Mouse (Mus musculus): Measurements from ENCODE around the gene Nuf2. TPM values are rescaled to one million over a fixed set of nuclear protein-coding genes. Genes with fewer than 3 reads are reported as not detected.
"Not testable (repeated sequence)": the region's sequence is repeated elsewhere in the genome, so short reads cannot be mapped to it uniquely, and the experiment has no call there.

The Nuf2 gene
- polyA plus RNA-seq (2016; fragmentation: Nextera tagmentation; extraction: Ambion mirVana): 83.1 and 86.6 TPM in 2 replicates

GRCm38 (mm10) chr1:169530876-169531701, at the start of gene Nuf2:
TSS of gene Nuf2 (minus strand) at chr1:169531464.
- peaks cover 30% of the 10 kb centered on the region for H3K36me3 ChIP-seq
- H3K4me3 ChIP-seq: peak within 1 kb of the TSS; percentile 75
- H3K9me3 ChIP-seq (replicated peaks): no peaks in the 10 kb centered on the region
- peak; percentile 95 for DNase-seq (ENCODE audit: low spot score)
- peak within 1 kb of the TSS; percentile 91 for H3K27ac ChIP-seq (replicated peaks)
- no peaks in the 10 kb centered on the region for H3K27me3 ChIP-seq (ENCODE audit: low read depth, poor library complexity, severe bottlenecking)
- WGBS: under 1% methylated on average over 39 of the region's 39 CpGs
- peaks cover 12% of the 10 kb centered on the region for H3K4me1 ChIP-seq

- Histone ChIP-seq H3K4me3 (no peak overlapping the region), H3K36me3 (no peaks in the 10 kb centered on the region), H3K27me3 (ENCODE audit: low read depth, poor library complexity, severe bottlenecking) (no peaks in the 10 kb centered on the region), H3K27ac (replicated peaks) (no peak overlapping the region), H3K4me1 (peaks cover 12% of the 10 kb centered on the region), H3K9me3 (replicated peaks) (no peaks in the 10 kb centered on the region)
- no peak for DNase-seq (ENCODE audit: low spot score)
- WGBS: 84% methylated on average over 3 of the region's 3 CpGs
Measured at GRCm38 (mm10) chr1:169579572-169579971, 48.3 kb upstream of the Nuf2 start.

GRCm38 (mm10) chr1:169574136-169574535, 42.9 kb upstream of the Nuf2 start:
- H3K4me3 ChIP-seq: no peak overlapping the region
- H3K27me3 ChIP-seq (ENCODE audit: low read depth, poor library complexity, severe bottlenecking): no peaks in the 10 kb centered on the region
- no peaks in the 10 kb centered on the region for H3K9me3 ChIP-seq (replicated peaks)
- no peak for DNase-seq (ENCODE audit: low spot score)
- H3K27ac ChIP-seq (replicated peaks): no peak overlapping the region
- no peaks in the 10 kb centered on the region for H3K4me1 ChIP-seq
- H3K36me3 ChIP-seq: no peaks in the 10 kb centered on the region

- H3K4me3 ChIP-seq: no peak overlapping the region
- no peak overlapping the region for H3K27ac ChIP-seq (replicated peaks)
- H3K27me3 ChIP-seq (ENCODE audit: low read depth, poor library complexity, severe bottlenecking): no peaks in the 10 kb centered on the region
- no peaks in the 10 kb centered on the region for H3K4me1 ChIP-seq
- H3K9me3 ChIP-seq (replicated peaks): no peaks in the 10 kb centered on the region
- WGBS: 84% methylated on average over 2 of the region's 2 CpGs
- no peaks in the 10 kb centered on the region for H3K36me3 ChIP-seq
- no peak for DNase-seq (ENCODE audit: low spot score)
Measured at GRCm38 (mm10) chr1:169555621-169556020, 24.4 kb upstream of the Nuf2 start.

- WGBS: 91% methylated on average over 4 of the region's 4 CpGs
- no peaks in the 10 kb centered on the region for H3K4me1 ChIP-seq
- H3K27me3 ChIP-seq (ENCODE audit: low read depth, poor library complexity, severe bottlenecking): no peaks in the 10 kb centered on the region
- H3K4me3 ChIP-seq: no peak overlapping the region
- no peak for DNase-seq (ENCODE audit: low spot score)
- H3K27ac ChIP-seq (replicated peaks): no peak overlapping the region
- no peaks in the 10 kb centered on the region for H3K9me3 ChIP-seq (replicated peaks)
- no peaks in the 10 kb centered on the region for H3K36me3 ChIP-seq
Measured at GRCm38 (mm10) chr1:169555019-169555418, 23.8 kb upstream of the Nuf2 start.

- H3K4me1 ChIP-seq: no peaks in the 10 kb centered on the region
- WGBS: 85% methylated on average over 7 of the region's 7 CpGs
- no peaks in the 10 kb centered on the region for H3K36me3 ChIP-seq
- no peak overlapping the region for H3K4me3 ChIP-seq
- H3K27ac ChIP-seq (replicated peaks): no peak overlapping the region
- DNase-seq (ENCODE audit: low spot score): no peak
- no peaks in the 10 kb centered on the region for H3K27me3 ChIP-seq (ENCODE audit: low read depth, poor library complexity, severe bottlenecking)
- H3K9me3 ChIP-seq (replicated peaks): no peaks in the 10 kb centered on the region
Measured at GRCm38 (mm10) chr1:169553446-169553845, 22.2 kb upstream of the Nuf2 start.

GRCm38 (mm10) chr1:169540415-169540814, 9.2 kb upstream of the Nuf2 start:
- DNase-seq (ENCODE audit: low spot score): no peak
- WGBS: 87% methylated on average over 6 of the region's 6 CpGs
- no peaks in the 10 kb centered on the region for H3K27me3 ChIP-seq (ENCODE audit: low read depth, poor library complexity, severe bottlenecking)
- H3K27ac ChIP-seq (replicated peaks): no peak overlapping the region
- H3K4me1 ChIP-seq: no peaks in the 10 kb centered on the region
- no peaks in the 10 kb centered on the region for H3K9me3 ChIP-seq (replicated peaks)
- H3K4me3 ChIP-seq: no peak overlapping the region
- no peaks in the 10 kb centered on the region for H3K36me3 ChIP-seq

- Histone ChIP-seq H3K9me3 (replicated peaks) (no peaks in the 10 kb centered on the region), H3K4me3 (peak overlapping the region; percentile 75), H3K27me3 (ENCODE audit: low read depth, poor library complexity, severe bottlenecking) (no peaks in the 10 kb centered on the region), H3K27ac (replicated peaks) (peak overlapping the region; percentile 91), H3K4me1 (peaks cover 12% of the 10 kb centered on the region), H3K36me3 (peaks cover 22% of the 10 kb centered on the region)
- DNase-seq (ENCODE audit: low spot score): no peak
- WGBS: 17% methylated on average over 11 of the region's 11 CpGs
Measured at GRCm38 (mm10) chr1:169531702-169532535, 655 bp upstream of the Nuf2 start.

GRCm38 (mm10) chr1:169529996-169530518, 1.2 kb downstream of the Nuf2 start:
- Histone ChIP-seq H3K27me3 (ENCODE audit: low read depth, poor library complexity, severe bottlenecking) (no peaks in the 10 kb centered on the region), H3K27ac (replicated peaks) (peak overlapping the region; percentile 91; the same call in 1 of the 2 replicates), H3K4me1 (peaks cover 12% of the 10 kb centered on the region), H3K9me3 (replicated peaks) (no peaks in the 10 kb centered on the region), H3K4me3 (peak overlapping the region; percentile 75), H3K36me3 (peaks cover 41% of the 10 kb centered on the region)
- 89% methylated on average over 8 of the region's 8 CpGs for WGBS
- no peak for DNase-seq (ENCODE audit: low spot score)

GRCm38 (mm10) chr1:169526006-169526680, 5.1 kb downstream of the Nuf2 start:
- no peak for DNase-seq (ENCODE audit: low spot score)
- Histone ChIP-seq H3K36me3 (peaks cover 80% of the 10 kb centered on the region), H3K4me1 (peaks cover 12% of the 10 kb centered on the region), H3K9me3 (replicated peaks) (no peaks in the 10 kb centered on the region), H3K27ac (replicated peaks) (no peak overlapping the region), H3K27me3 (ENCODE audit: low read depth, poor library complexity, severe bottlenecking) (no peaks in the 10 kb centered on the region), H3K4me3 (no peak overlapping the region)
- 88% methylated on average over 5 of the region's 5 CpGs for WGBS

- peaks cover 99% of the 10 kb centered on the region for H3K36me3 ChIP-seq
- no peaks in the 10 kb centered on the region for H3K27me3 ChIP-seq (ENCODE audit: low read depth, poor library complexity, severe bottlenecking)
- no peaks in the 10 kb centered on the region for H3K9me3 ChIP-seq (replicated peaks)
- no peaks in the 10 kb centered on the region for H3K4me1 ChIP-seq
- no peak overlapping the region for H3K4me3 ChIP-seq
- 95% methylated on average over 11 of the region's 11 CpGs for WGBS
- no peak for DNase-seq (ENCODE audit: low spot score)
- H3K27ac ChIP-seq (replicated peaks): no peak overlapping the region
Measured at GRCm38 (mm10) chr1:169519337-169519736, 11.9 kb downstream of the Nuf2 start.

- peaks cover 99% of the 10 kb centered on the region for H3K36me3 ChIP-seq
- WGBS: 94% methylated on average over 7 of the region's 7 CpGs
- not testable (repeated sequence) for DNase-seq (ENCODE audit: low spot score)
Measured at GRCm38 (mm10) chr1:169517899-169518517, 13.3 kb downstream of the Nuf2 start.

More at GRCm38 (mm10) chr1:169517899-169518517, 13.3 kb downstream of the Nuf2 start:
- not testable (repeated sequence) for H3K4me1 ChIP-seq; H3K9me3 ChIP-seq (replicated peaks); H3K27ac ChIP-seq (replicated peaks); H3K4me3 ChIP-seq; H3K27me3 ChIP-seq (ENCODE audit: low read depth, poor library complexity, severe bottlenecking)
